Mouse (Mus musculus) gastrocnemius, adult 8-10 months (tissue): ENCODE measurements around the gene H2-Ob. TPM values are rescaled to one million over a fixed set of nuclear protein-coding genes. Genes with fewer than 3 reads are reported as not detected.

Source experiments
- DNase-seq, 2 experiments: peaks; one replicate each; pipeline ENCODE4 v3.0.0; 2022; ENCODE audit warnings: low spot score in 2 of 2
- total RNA-seq, 4 experiments: library from RNA; stranded (reverse); gene quantifications; 2 replicates each; pipeline ENCODE4 v1.2.4; 2022

The H2-Ob gene
- total RNA-seq, 4 experiments from 2014 or later: 0.10 TPM; not detected in 3

- DNase-seq: no peak
These were observed 43.1 kb downstream of the H2-Ob start for GRCm38 (mm10) chr17:34281836-34282235.

GRCm38 (mm10) chr17:34285371-34285770 is 46.7 kb downstream of the H2-Ob start:
- DNase-seq: no peak

DNA sequence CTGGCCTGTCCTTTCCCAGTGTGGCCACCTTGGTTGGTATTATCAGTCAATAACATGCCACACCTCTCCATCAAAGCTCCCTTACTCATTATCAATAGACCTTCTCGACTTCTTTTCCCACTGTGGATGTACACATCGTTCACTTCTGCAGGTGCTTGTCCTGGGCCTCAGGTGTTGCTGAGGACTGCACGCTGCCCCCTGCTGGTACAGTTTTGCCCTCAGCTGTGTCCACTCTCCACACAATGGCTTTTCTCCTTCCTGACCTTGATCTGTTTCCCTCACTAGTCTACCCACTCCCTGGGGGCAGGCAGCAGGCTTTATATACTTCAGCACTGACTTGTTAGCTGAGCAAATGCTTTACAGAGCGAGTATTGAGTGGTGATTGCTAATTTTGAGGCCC is 47.1 kb downstream of the H2-Ob start:
- no peak for DNase-seq

DNA sequence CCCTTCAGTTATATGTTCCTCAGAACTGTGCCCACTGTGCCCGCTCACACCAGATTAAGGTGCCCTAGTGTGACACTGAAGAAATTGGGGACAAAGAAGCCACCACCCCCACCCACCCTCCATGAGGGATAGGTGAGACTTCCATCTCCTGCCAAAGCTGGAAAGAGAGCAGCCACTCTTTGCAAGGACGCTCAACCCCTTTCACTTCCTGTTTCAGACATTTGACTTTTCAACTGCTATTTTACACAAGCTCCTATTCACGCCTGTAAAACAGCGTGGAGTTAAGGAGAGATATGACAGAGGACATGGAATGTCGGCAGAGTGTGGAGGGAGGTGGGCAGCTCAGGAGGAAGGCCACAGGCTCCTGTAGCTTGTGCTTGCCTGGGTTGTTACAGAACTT is 47.8 kb downstream of the H2-Ob start:
- no peak for DNase-seq

- no peak for DNase-seq
These were observed 48.3 kb downstream of the H2-Ob start for GRCm38 (mm10) chr17:34286999-34287398.

GRCm38 (mm10) chr17:34287648-34288047 is 48.9 kb downstream of the H2-Ob start, which contains the start of gene H2-Aa:
Gene H2-Aa, minus strand, starts transcription at chr17:34287823.
- DNase-seq: peak; percentile 76 to 80

DNA sequence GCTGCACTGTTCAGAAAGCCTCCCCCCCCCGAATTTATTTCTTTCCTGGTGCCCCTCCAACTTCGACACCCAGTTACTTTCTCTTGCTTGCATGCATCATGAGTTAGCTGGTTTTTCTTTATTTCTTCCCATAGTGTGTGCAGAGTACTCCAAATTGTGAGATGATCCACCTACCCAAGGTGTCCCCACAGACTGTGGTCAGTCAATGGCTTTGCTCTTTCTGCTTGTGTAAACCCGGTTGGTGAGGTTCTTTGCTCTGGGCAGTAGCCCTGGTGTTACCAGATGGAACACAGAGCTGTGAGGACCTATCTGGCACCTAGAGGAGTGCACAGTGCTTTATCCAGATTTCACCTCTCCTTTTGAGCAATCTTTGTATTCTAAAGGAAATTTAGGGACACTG is 49.4 kb downstream of the H2-Ob start:
- DNase-seq: no peak

DNA sequence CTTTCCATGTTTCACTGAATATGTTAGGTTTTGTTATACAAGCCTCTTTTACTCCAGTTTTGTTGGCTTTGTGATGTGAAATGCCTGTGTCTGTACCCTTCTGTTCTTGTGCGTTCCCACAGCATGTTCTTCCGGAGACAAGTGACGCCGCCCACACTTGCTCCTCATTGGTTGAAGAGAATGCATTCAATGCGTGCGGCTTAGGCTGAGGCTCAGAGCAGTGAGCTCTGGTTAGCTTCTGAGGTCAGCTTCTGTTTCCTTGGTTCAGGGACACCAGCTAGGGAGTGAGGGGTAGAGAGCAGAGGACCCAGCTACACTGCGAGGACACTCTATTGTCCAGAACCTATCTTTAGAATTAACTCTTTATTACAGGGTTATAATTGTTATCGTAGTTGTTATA is 52.9 kb downstream of the H2-Ob start:
- DNase-seq: peak; percentile 29 to 44

DNA sequence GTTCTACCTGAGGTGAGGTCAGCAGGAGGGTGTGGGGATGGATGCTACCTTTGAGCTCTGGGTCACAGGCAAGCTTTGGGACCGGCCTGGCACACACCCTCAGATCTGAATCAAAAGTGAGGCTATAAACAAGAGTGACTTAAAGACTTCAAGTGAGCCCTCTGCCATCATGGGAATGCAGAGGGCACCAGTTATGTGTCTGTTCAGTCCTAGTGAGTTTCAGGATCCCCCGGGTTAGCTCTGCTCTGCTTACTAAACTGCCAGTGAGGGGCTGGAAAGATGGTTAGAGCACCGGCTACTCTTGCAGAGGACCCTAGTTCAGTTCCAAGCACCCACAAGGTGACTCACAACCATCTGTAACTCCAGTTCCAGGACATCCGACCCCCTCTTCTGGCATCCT is 53.9 kb downstream of the H2-Ob start:
- DNase-seq: no peak

- no peak for DNase-seq
These were observed 54.8 kb downstream of the H2-Ob start for GRCm38 (mm10) chr17:34293533-34293932.

DNA sequence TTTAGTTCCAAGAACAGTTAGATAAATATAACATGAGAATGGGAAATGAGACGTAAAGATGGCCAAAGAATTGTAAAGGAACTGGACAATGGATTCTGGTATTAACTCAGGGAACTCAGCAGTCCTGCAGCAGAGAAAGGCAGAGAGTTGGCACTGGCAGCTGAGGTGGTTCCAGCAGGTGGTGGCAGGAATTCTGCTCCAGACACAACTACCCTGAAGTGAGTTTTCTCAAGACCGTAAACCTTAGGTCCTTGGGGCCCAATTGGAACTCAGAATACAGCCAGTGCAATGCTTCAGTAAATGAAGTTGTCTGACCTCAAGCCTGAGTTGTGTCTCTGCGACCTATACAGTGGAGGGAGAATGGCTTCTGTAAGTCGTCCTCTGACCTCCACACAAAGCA is 55.5 kb downstream of the H2-Ob start:
- no peak for DNase-seq

DNA sequence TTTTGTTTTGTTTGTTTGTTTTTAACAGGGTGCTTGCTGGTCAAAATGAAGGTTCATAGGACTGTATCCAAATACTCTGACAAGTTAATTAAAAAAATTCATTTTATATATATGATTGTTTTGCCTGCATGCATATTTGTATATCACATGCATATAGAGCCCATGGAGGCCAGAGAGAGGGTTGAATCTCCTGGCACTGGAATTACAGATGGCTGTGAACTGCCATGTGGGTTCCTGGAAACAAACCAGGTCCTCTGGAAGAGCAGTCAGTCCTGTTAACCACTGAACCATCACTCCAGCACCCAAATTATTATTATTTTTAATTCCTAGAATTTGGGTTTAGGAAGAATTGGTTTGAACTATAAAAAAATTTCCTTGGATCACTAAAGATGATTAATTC is 56.6 kb downstream of the H2-Ob start:
- no peak for DNase-seq

GRCm38 (mm10) chr17:34295891-34296794 is 57.4 kb downstream of the H2-Ob start:
- DNase-seq: no peak

DNA sequence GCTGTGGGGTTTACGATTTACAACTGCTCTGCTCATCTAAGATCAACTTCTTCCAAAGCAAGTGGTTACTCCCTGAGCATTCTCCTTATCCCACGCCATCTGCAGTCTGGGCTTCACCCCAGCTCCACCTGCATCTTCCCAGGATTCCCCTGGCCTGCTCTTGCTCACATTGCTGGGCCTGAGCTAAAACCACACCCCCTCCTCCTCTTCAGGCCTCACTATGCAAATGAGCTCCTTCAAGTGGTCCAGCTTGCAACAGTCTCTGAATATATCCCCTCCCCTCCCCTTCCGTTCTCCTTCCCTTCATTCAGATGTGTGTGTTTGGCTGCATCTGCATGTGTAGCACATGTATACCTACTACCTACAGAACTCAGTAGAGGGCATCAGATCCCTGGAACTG is 60.7 kb downstream of the H2-Ob start:
- DNase-seq: no peak

GRCm38 (mm10) chr17:34300071-34300470 is 61.4 kb downstream of the H2-Ob start:
- no peak for DNase-seq

GRCm38 (mm10) chr17:34300691-34301566 is 62.2 kb downstream of the H2-Ob start:
- no peak for DNase-seq

DNA sequence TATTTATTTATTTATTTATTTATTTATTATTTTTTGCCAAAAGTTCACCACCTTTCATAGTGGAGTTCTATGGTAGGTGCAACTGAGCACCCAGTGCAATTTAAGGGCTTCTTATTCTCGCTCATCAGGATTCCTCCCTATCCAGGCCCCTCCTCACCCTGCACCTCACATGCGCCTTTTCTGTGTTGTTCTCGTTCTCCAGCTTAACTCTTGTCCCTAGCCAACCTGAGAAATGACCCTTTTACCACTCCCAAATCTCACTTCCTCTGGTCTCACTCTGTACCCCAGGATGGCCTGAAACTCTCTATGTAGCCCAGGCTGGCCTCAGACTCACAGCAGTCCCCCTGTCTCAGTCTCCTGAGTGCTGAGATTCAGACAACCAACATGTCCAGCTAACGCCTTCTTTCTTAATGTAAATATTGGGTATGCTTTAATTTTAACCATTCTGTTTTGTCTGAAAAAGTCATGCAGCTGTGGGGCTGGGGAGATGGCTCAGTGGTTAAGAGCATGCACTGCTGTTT is 63.0 kb downstream of the H2-Ob start:
- DNase-seq: no peak

GRCm38 (mm10) chr17:34303789-34304188 is 65.1 kb downstream of the H2-Ob start:
- no peak for DNase-seq
